Mouse (Mus musculus): ENCODE data around the gene Tmem132c.

GRCm38 (mm10) chr5:127611881-127612280, 370.3 kb downstream of the Tmem132c start:
- no peak for TF ChIP-seq POLR2A (IDR thresholded peaks at IDR 0.05; ENCODE audit: borderline replicate concordance, extremely low read depth, insufficient read depth, insufficient read length, poor library complexity, severe bottlenecking)
- no peak for TF ChIP-seq CTCF (IDR thresholded peaks at IDR 0.05; ENCODE audit: borderline replicate concordance, extremely low read depth, insufficient read depth, insufficient read length)
